Mouse (Mus musculus): ENCODE data around the gene Psmd11. TPM values are rescaled to one million over a fixed set of nuclear protein-coding genes. Genes with fewer than 3 reads are reported as not detected.

Psmd11 gene
- total RNA-seq (2023; ENCODE audit: inconsistent age) = 107 to 128 TPM (median 118 TPM) in 4 replicates

GRCm38 (mm10) chr11:80428381-80429008 is at the start of gene Psmd11:
TSS of gene Psmd11 (plus strand) at chr11:80428615.

GRCm38 (mm10) chr11:80383019-80383625 is 45.3 kb upstream of the Psmd11 start, which contains the start of gene Zfp207:
TSS of gene Zfp207 (plus strand) at chr11:80383279.

GRCm38 (mm10) chr11:80476222-80477189 is 48.1 kb downstream of the Psmd11 start, which contains the start of gene Cdk5r1:
TSS of gene Cdk5r1 (plus strand) at chr11:80477023.

Other genes starting within 250 kb of the Psmd11 start
- gene Rnf135, start 244.8 kb upstream of the Psmd11 start, total RNA-seq (2023; ENCODE audit: inconsistent age) = 6.2 to 10.6 TPM (median 9.7 TPM) in 4 replicates
- 45.2 to 48.8 TPM (median 46.7 TPM) in 4 replicates for gene Rhot1, start 219.6 kb upstream of the Psmd11 start, total RNA-seq (2023; ENCODE audit: inconsistent age)
- 0.27 to 1.8 TPM (median 0.46 TPM) in 4 replicates for gene Rhbdl3, start 127.7 kb upstream of the Psmd11 start, total RNA-seq (2023; ENCODE audit: inconsistent age)
- gene 5730455P16Rik, start 50.6 kb upstream of the Psmd11 start, total RNA-seq (2023; ENCODE audit: inconsistent age) = 13.1 to 20.3 TPM (median 15.5 TPM) in 4 replicates
- 188 to 205 TPM (median 198 TPM) in 4 replicates for gene Zfp207, start 45.3 kb upstream of the Psmd11 start, total RNA-seq (2023; ENCODE audit: inconsistent age)
- gene Cdk5r1, start 48.4 kb downstream of the Psmd11 start, total RNA-seq (2023; ENCODE audit: inconsistent age) = 12.6 to 17.0 TPM (median 15.4 TPM) in 4 replicates

All from B cell, adult (primary cell).